Mouse (Mus musculus): ENCODE measurements around the gene Ddx6. TPM values are rescaled to one million over a fixed set of nuclear protein-coding genes. Genes with fewer than 3 reads are reported as not detected.

The Ddx6 gene
- polyA plus RNA-seq, 1 experiment from 2014 or later: 32.7 TPM

GRCm38 (mm10) chr9:44648881-44649281 lies 44.2 kb downstream of the Ddx6 start:
- no peak overlapping the region for H3K9ac ChIP-seq (ENCODE audit: low read depth, low read length)
- no peak for ATAC-seq (ENCODE audit: low FRiP score)
- H3K27ac ChIP-seq (ENCODE audit: low read depth, low read length): no peak overlapping the region
- no peaks in the 10 kb centered on the region for H3K36me3 ChIP-seq (ENCODE audit: control insufficient read depth, insufficient read depth, low read length)
- H3K27me3 ChIP-seq (ENCODE audit: control insufficient read depth, insufficient read depth, low read length): no peaks in the 10 kb centered on the region
- 80% methylated on average over 7 of the region's 7 CpGs for WGBS
- H3K9me3 ChIP-seq (ENCODE audit: control insufficient read depth, low read length): no peaks in the 10 kb centered on the region
- no peak overlapping the region for H3K4me2 ChIP-seq (replicated peaks; ENCODE audit: low read depth, low read length)
- no peaks in the 10 kb centered on the region for H3K4me1 ChIP-seq (replicated peaks; ENCODE audit: control insufficient read depth, insufficient read depth, low read length)
- H3K4me3 ChIP-seq (ENCODE audit: low read depth, low read length): no peak overlapping the region
- DNase-seq (ENCODE audit: low spot score): no peak

- H3K4me3 ChIP-seq (ENCODE audit: low read depth, low read length): no peak overlapping the region
- DNase-seq (ENCODE audit: low spot score): peak; percentile 71
- peak; percentile 65 for ATAC-seq (ENCODE audit: low FRiP score)
- H3K9me3 ChIP-seq (ENCODE audit: control insufficient read depth, low read length): no peaks in the 10 kb centered on the region
- 14% methylated on average over 8 of the region's 8 CpGs for WGBS
- H3K27ac ChIP-seq (ENCODE audit: low read depth, low read length): no peak overlapping the region
- no peak overlapping the region for H3K4me2 ChIP-seq (replicated peaks; ENCODE audit: low read depth, low read length)
- no peak overlapping the region for H3K9ac ChIP-seq (ENCODE audit: low read depth, low read length)
- no peaks in the 10 kb centered on the region for H3K36me3 ChIP-seq (ENCODE audit: control insufficient read depth, insufficient read depth, low read length)
- 0 out of 2 replicates have a peak, but pooled peaks cover 2% of the 10 kb centered on the region for H3K4me1 ChIP-seq (replicated peaks; ENCODE audit: control insufficient read depth, insufficient read depth, low read length)
- no peaks in the 10 kb centered on the region for H3K27me3 ChIP-seq (ENCODE audit: control insufficient read depth, insufficient read depth, low read length)
Observed at GRCm38 (mm10) chr9:44652027-44652426, 47.3 kb downstream of the Ddx6 start.

- no peak overlapping the region for H3K9ac ChIP-seq (ENCODE audit: low read depth, low read length)
- no peaks in the 10 kb centered on the region for H3K36me3 ChIP-seq (ENCODE audit: control insufficient read depth, insufficient read depth, low read length)
- DNase-seq (ENCODE audit: low spot score) (no peak), ATAC-seq (ENCODE audit: low FRiP score) (no peak)
- 65% methylated on average over 4 of the region's 4 CpGs for WGBS
- 0 out of 2 replicates have a peak, but pooled peaks cover 2% of the 10 kb centered on the region for H3K4me1 ChIP-seq (replicated peaks; ENCODE audit: control insufficient read depth, insufficient read depth, low read length)
- no peak overlapping the region for H3K4me3 ChIP-seq (ENCODE audit: low read depth, low read length)
- H3K27me3 ChIP-seq (ENCODE audit: control insufficient read depth, insufficient read depth, low read length): no peaks in the 10 kb centered on the region
- H3K9me3 ChIP-seq (ENCODE audit: control insufficient read depth, low read length): no peaks in the 10 kb centered on the region
- no peak overlapping the region for H3K27ac ChIP-seq (ENCODE audit: low read depth, low read length)
- H3K4me2 ChIP-seq (replicated peaks; ENCODE audit: low read depth, low read length): no peak overlapping the region
Observed at GRCm38 (mm10) chr9:44653896-44654295, 49.2 kb downstream of the Ddx6 start.

GRCm38 (mm10) chr9:44655098-44656066 lies 50.7 kb downstream of the Ddx6 start:
- ATAC-seq (ENCODE audit: low FRiP score) (peak; percentile 54; the same call in 1 of the 2 replicates), DNase-seq (ENCODE audit: low spot score) (peak; percentile 85)
- H3K4me3 ChIP-seq (ENCODE audit: low read depth, low read length): 0 out of 2 replicates have a peak overlapping the region, but pooled peaks have one; percentile 1
- H3K36me3 ChIP-seq (ENCODE audit: control insufficient read depth, insufficient read depth, low read length): no peaks in the 10 kb centered on the region
- H3K27ac ChIP-seq (ENCODE audit: low read depth, low read length): no peak overlapping the region
- WGBS: 31% methylated on average over 26 of the region's 26 CpGs
- H3K4me2 ChIP-seq (replicated peaks; ENCODE audit: low read depth, low read length): peak overlapping the region; percentile 22
- no peaks in the 10 kb centered on the region for H3K27me3 ChIP-seq (ENCODE audit: control insufficient read depth, insufficient read depth, low read length)
- 0 out of 2 replicates have a peak, but pooled peaks cover 2% of the 10 kb centered on the region for H3K4me1 ChIP-seq (replicated peaks; ENCODE audit: control insufficient read depth, insufficient read depth, low read length)
- no peaks in the 10 kb centered on the region for H3K9me3 ChIP-seq (ENCODE audit: control insufficient read depth, low read length)
- H3K9ac ChIP-seq (ENCODE audit: low read depth, low read length): no peak overlapping the region

- no peaks in the 10 kb centered on the region for H3K9me3 ChIP-seq (ENCODE audit: control insufficient read depth, low read length)
- no peak for ATAC-seq (ENCODE audit: low FRiP score)
- DNase-seq (ENCODE audit: low spot score): no peak
- no peak overlapping the region for H3K27ac ChIP-seq (ENCODE audit: low read depth, low read length)
- H3K27me3 ChIP-seq (ENCODE audit: control insufficient read depth, insufficient read depth, low read length): no peaks in the 10 kb centered on the region
- no peak overlapping the region for H3K4me3 ChIP-seq (ENCODE audit: low read depth, low read length)
- H3K4me2 ChIP-seq (replicated peaks; ENCODE audit: low read depth, low read length): no peak overlapping the region
- H3K4me1 ChIP-seq (replicated peaks; ENCODE audit: control insufficient read depth, insufficient read depth, low read length): no peaks in the 10 kb centered on the region
- no peaks in the 10 kb centered on the region for H3K36me3 ChIP-seq (ENCODE audit: control insufficient read depth, insufficient read depth, low read length)
- no peak overlapping the region for H3K9ac ChIP-seq (ENCODE audit: low read depth, low read length)
- 87% methylated on average over 6 of the region's 6 CpGs for WGBS
Observed at GRCm38 (mm10) chr9:44663706-44664105, 59.0 kb downstream of the Ddx6 start.

GRCm38 (mm10) chr9:44671416-44671815 lies 66.7 kb downstream of the Ddx6 start:
- no peak overlapping the region for H3K4me2 ChIP-seq (replicated peaks; ENCODE audit: low read depth, low read length)
- no peaks in the 10 kb centered on the region for H3K36me3 ChIP-seq (ENCODE audit: control insufficient read depth, insufficient read depth, low read length)
- 89% methylated on average over 5 of the region's 5 CpGs for WGBS
- H3K4me3 ChIP-seq (ENCODE audit: low read depth, low read length): no peak overlapping the region
- DNase-seq (ENCODE audit: low spot score) (no peak), ATAC-seq (ENCODE audit: low FRiP score) (no peak)
- H3K27ac ChIP-seq (ENCODE audit: low read depth, low read length): no peak overlapping the region
- no peak overlapping the region for H3K9ac ChIP-seq (ENCODE audit: low read depth, low read length)
- H3K27me3 ChIP-seq (ENCODE audit: control insufficient read depth, insufficient read depth, low read length): no peaks in the 10 kb centered on the region
- no peaks in the 10 kb centered on the region for H3K4me1 ChIP-seq (replicated peaks; ENCODE audit: control insufficient read depth, insufficient read depth, low read length)
- no peaks in the 10 kb centered on the region for H3K9me3 ChIP-seq (ENCODE audit: control insufficient read depth, low read length)

- Histone ChIP-seq H3K4me2 (replicated peaks; ENCODE audit: low read depth, low read length) (no peak overlapping the region), H3K27me3 (ENCODE audit: control insufficient read depth, insufficient read depth, low read length) (no peaks in the 10 kb centered on the region), H3K4me1 (replicated peaks; ENCODE audit: control insufficient read depth, insufficient read depth, low read length) (no peaks in the 10 kb centered on the region), H3K27ac (ENCODE audit: low read depth, low read length) (no peak overlapping the region), H3K9me3 (ENCODE audit: control insufficient read depth, low read length) (no peaks in the 10 kb centered on the region), H3K4me3 (ENCODE audit: low read depth, low read length) (no peak overlapping the region), H3K9ac (ENCODE audit: low read depth, low read length) (no peak overlapping the region), H3K36me3 (ENCODE audit: control insufficient read depth, insufficient read depth, low read length) (no peaks in the 10 kb centered on the region)
- ATAC-seq (ENCODE audit: low FRiP score) (no peak), DNase-seq (ENCODE audit: low spot score) (no peak)
- 67% methylated on average over 2 of the region's 2 CpGs for WGBS
Observed at GRCm38 (mm10) chr9:44672291-44672865, 67.7 kb downstream of the Ddx6 start.

- WGBS: 91% methylated on average over 3 of the region's 3 CpGs
- Histone ChIP-seq H3K4me3 (ENCODE audit: low read depth, low read length) (no peak within 1 kb of the TSS), H3K4me2 (replicated peaks; ENCODE audit: low read depth, low read length) (no peak within 1 kb of the TSS), H3K27me3 (ENCODE audit: control insufficient read depth, insufficient read depth, low read length) (no peaks in the 10 kb centered on the region), H3K4me1 (replicated peaks; ENCODE audit: control insufficient read depth, insufficient read depth, low read length) (no peaks in the 10 kb centered on the region), H3K9me3 (ENCODE audit: control insufficient read depth, low read length) (no peaks in the 10 kb centered on the region), H3K36me3 (ENCODE audit: control insufficient read depth, insufficient read depth, low read length) (no peaks in the 10 kb centered on the region), H3K27ac (ENCODE audit: low read depth, low read length) (no peak within 1 kb of the TSS), H3K9ac (ENCODE audit: low read depth, low read length) (no peak within 1 kb of the TSS)
- DNase-seq (ENCODE audit: low spot score) (no peak), ATAC-seq (ENCODE audit: low FRiP score) (no peak)
Observed at GRCm38 (mm10) chr9:44673005-44673404, 68.3 kb downstream of the Ddx6 start, which contains the start of gene Treh. Gene Treh (plus strand): TSS chr9:44673233.

Measured in hindbrain, embryonic 11.5 days (tissue).